Mouse (Mus musculus): ENCODE data around the gene Itk.

DNA sequence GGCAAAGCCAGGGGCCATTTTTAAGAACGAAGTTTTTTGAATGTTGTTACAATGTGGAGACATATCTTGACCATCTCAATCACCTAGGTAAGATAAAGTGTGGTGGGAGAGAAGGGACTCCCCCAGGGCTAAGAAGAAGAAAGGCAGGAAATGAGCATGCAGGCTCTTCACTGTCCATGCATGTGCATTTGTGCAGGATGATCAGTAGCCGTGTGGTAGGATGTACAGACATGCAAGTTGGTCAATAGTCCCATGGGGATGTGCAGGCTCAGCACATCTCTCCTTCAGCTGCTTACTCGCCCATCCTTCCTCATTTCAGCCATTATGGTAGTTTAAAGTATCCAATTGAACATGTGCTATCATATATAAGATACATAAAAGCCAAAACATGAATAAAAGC lies 40.9 kb downstream of the Itk start:
- TF ChIP-seq CTCF (IDR thresholded peaks at IDR 0.05; ENCODE audit: borderline replicate concordance, insufficient read depth, low read depth, low read length) (no peak), POLR2A (IDR thresholded peaks at IDR 0.05; ENCODE audit: borderline replicate concordance, insufficient read depth, low read length) (no peak)

All from cerebellum, adult 2 months (tissue).